Mouse (Mus musculus) activated CD4-positive, CD25-positive, alpha-beta regulatory T cell, adult 4 months (primary cell): Measurements from ENCODE around the gene Hist2h2bb. TPM values are rescaled to one million over a fixed set of nuclear protein-coding genes. Genes with fewer than 3 reads are reported as not detected.
"Not testable (repeated sequence)": the region's sequence is repeated elsewhere in the genome, so short reads cannot be mapped to it uniquely, and the experiment has no call there.

ENCODE experiments used
- ATAC-seq: one replicate; pipeline ENCODE4 v1.8.0; 2017
- polyA plus RNA-seq, 2 experiments: library from polyadenylated mRNA; unstranded; fragments of 100-300 nt; shearing (Covaris generic); gene quantifications; one replicate each; pipeline ENCODE4 v1.2.1; 2017

Gene Hist2h2bb
- polyA plus RNA-seq, 2 experiments from 2014 or later: 5.2 to 11.1 TPM

GRCm38 (mm10) chr3:96263558-96264403, 5.8 kb upstream of the Hist2h2bb start:
- ATAC-seq: peak; percentile 25

- no peak for ATAC-seq
Measured at GRCm38 (mm10) chr3:96264404-96264949, 5.1 kb upstream of the Hist2h2bb start.

GRCm38 (mm10) chr3:96266132-96266710, 3.3 kb upstream of the Hist2h2bb start:
- no peak for ATAC-seq

- ATAC-seq: no peak
Measured at GRCm38 (mm10) chr3:96267541-96267940, 2.0 kb upstream of the Hist2h2bb start.

GRCm38 (mm10) chr3:96268051-96268775, 1.3 kb upstream of the Hist2h2bb start, which contains the start of gene Hist2h3b:
TSS of gene Hist2h3b (plus strand) at chr3:96268654.
- peak; percentile 33 for ATAC-seq

GRCm38 (mm10) chr3:96268776-96269378, 675 bp upstream of the Hist2h2bb start:
- ATAC-seq: peak; percentile 11

- ATAC-seq: peak; percentile 32
Measured at GRCm38 (mm10) chr3:96273591-96274465, 4.3 kb downstream of the Hist2h2bb start.

GRCm38 (mm10) chr3:96277428-96277799, 7.9 kb downstream of the Hist2h2bb start:
- no peak for ATAC-seq

- ATAC-seq: peak; percentile 80
Measured at GRCm38 (mm10) chr3:96277800-96278624, 8.5 kb downstream of the Hist2h2bb start.

GRCm38 (mm10) chr3:96280660-96281059, 11.1 kb downstream of the Hist2h2bb start:
- ATAC-seq: no peak

- no peak for ATAC-seq
Measured at GRCm38 (mm10) chr3:96284457-96284856, 14.9 kb downstream of the Hist2h2bb start.

GRCm38 (mm10) chr3:96287334-96287733, 17.8 kb downstream of the Hist2h2bb start:
- ATAC-seq: not testable (repeated sequence)

- ATAC-seq: no peak
Measured at GRCm38 (mm10) chr3:96289201-96289600, 19.6 kb downstream of the Hist2h2bb start.

GRCm38 (mm10) chr3:96290727-96291126, 21.2 kb downstream of the Hist2h2bb start:
- ATAC-seq: not testable (repeated sequence)

- no peak for ATAC-seq
Measured at GRCm38 (mm10) chr3:96292641-96293040, 23.1 kb downstream of the Hist2h2bb start.

- ATAC-seq: no peak
Measured at GRCm38 (mm10) chr3:96293368-96293767, 23.8 kb downstream of the Hist2h2bb start.

- no peak for ATAC-seq
Measured at GRCm38 (mm10) chr3:96293787-96294186, 24.2 kb downstream of the Hist2h2bb start, which contains the start of gene Fcgr1. TSS of gene Fcgr1 (minus strand) at chr3:96293969.

GRCm38 (mm10) chr3:96298360-96298759, 28.8 kb downstream of the Hist2h2bb start:
- ATAC-seq: no peak

- ATAC-seq: no peak
Measured at GRCm38 (mm10) chr3:96299562-96299961, 30.0 kb downstream of the Hist2h2bb start.
